Mouse (Mus musculus): ENCODE data around the gene Nefh. TPM values are rescaled to one million over a fixed set of nuclear protein-coding genes. Genes with fewer than 3 reads are reported as not detected.

The Nefh gene
- 1.4 and 1.9 TPM in 2 replicates for polyA plus RNA-seq (2014; fragmentation: Nextera tagmentation; extraction: Ambion mirVana)

GRCm38 (mm10) chr11:4947813-4948174 is at the start of gene Nefh:
TSS of gene Nefh (minus strand) at chr11:4948064.
- Histone ChIP-seq H3K9me3 (ENCODE audit: control insufficient read depth, low read length) (no peaks in the 10 kb centered on the region), H3K4me2 (ENCODE audit: low read depth) (peak within 1 kb of the TSS; percentile 79), H3K27ac (ENCODE audit: low read depth, low read length) (peak within 1 kb of the TSS; percentile 53; the same call in 1 of the 2 replicates), H3K27me3 (ENCODE audit: control insufficient read depth, insufficient read depth, low read length) (peaks cover 70% of the 10 kb centered on the region), H3K4me3 (ENCODE audit: low read depth, low read length) (peak within 1 kb of the TSS; percentile 50), H3K4me1 (ENCODE audit: control insufficient read depth, insufficient read depth, low read length) (peaks cover 12% of the 10 kb centered on the region), H3K36me3 (ENCODE audit: control insufficient read depth, insufficient read depth, low read length) (no peaks in the 10 kb centered on the region), H3K9ac (ENCODE audit: low read length) (peak within 1 kb of the TSS; percentile 49)
- DNase-seq (ENCODE audit: low spot score) (no peak), ATAC-seq (ENCODE audit: insufficient read depth, low FRiP score, low TSS enrichment) (peak; percentile 61; the same call in 1 of the 2 replicates)
- under 1% methylated on average over 31 of the region's 41 CpGs for WGBS

- no peak overlapping the region for H3K9ac ChIP-seq (ENCODE audit: low read length)
- H3K4me1 ChIP-seq (ENCODE audit: control insufficient read depth, insufficient read depth, low read length): peaks cover 7% of the 10 kb centered on the region; the same call in 1 of the 2 replicates
- H3K4me2 ChIP-seq (ENCODE audit: low read depth): no peak overlapping the region
- H3K27ac ChIP-seq (ENCODE audit: low read depth, low read length): no peak overlapping the region
- DNase-seq (ENCODE audit: low spot score): no peak
- no peaks in the 10 kb centered on the region for H3K27me3 ChIP-seq (ENCODE audit: control insufficient read depth, insufficient read depth, low read length)
- ATAC-seq (ENCODE audit: insufficient read depth, low FRiP score, low TSS enrichment): no peak
- no peak overlapping the region for H3K4me3 ChIP-seq (ENCODE audit: low read depth, low read length)
- H3K9me3 ChIP-seq (ENCODE audit: control insufficient read depth, low read length): no peaks in the 10 kb centered on the region
- WGBS: 88% methylated on average over 5 of the region's 5 CpGs
- H3K36me3 ChIP-seq (ENCODE audit: control insufficient read depth, insufficient read depth, low read length): no peaks in the 10 kb centered on the region
Measured at GRCm38 (mm10) chr11:4996621-4997199, 48.8 kb upstream of the Nefh start.

- no peak overlapping the region for H3K4me2 ChIP-seq (ENCODE audit: low read depth)
- no peaks in the 10 kb centered on the region for H3K36me3 ChIP-seq (ENCODE audit: control insufficient read depth, insufficient read depth, low read length)
- no peak overlapping the region for H3K9ac ChIP-seq (ENCODE audit: low read length)
- no peak overlapping the region for H3K27ac ChIP-seq (ENCODE audit: low read depth, low read length)
- no peak overlapping the region for H3K4me3 ChIP-seq (ENCODE audit: low read depth, low read length)
- H3K4me1 ChIP-seq (ENCODE audit: control insufficient read depth, insufficient read depth, low read length): peaks cover 7% of the 10 kb centered on the region; the same call in 1 of the 2 replicates
- no peaks in the 10 kb centered on the region for H3K27me3 ChIP-seq (ENCODE audit: control insufficient read depth, insufficient read depth, low read length)
- 90% methylated on average over 3 of the region's 3 CpGs for WGBS
- no peak for ATAC-seq (ENCODE audit: insufficient read depth, low FRiP score, low TSS enrichment)
- DNase-seq (ENCODE audit: low spot score): no peak
- H3K9me3 ChIP-seq (ENCODE audit: control insufficient read depth, low read length): no peaks in the 10 kb centered on the region
Measured at GRCm38 (mm10) chr11:4995676-4996075, 47.8 kb upstream of the Nefh start.

GRCm38 (mm10) chr11:4992471-4992870 is 44.6 kb upstream of the Nefh start:
- no peaks in the 10 kb centered on the region; the same call in 1 of the 2 replicates for H3K36me3 ChIP-seq (ENCODE audit: control insufficient read depth, insufficient read depth, low read length)
- H3K9me3 ChIP-seq (ENCODE audit: control insufficient read depth, low read length): no peaks in the 10 kb centered on the region
- no peak overlapping the region for H3K4me2 ChIP-seq (ENCODE audit: low read depth)
- no peaks in the 10 kb centered on the region for H3K27me3 ChIP-seq (ENCODE audit: control insufficient read depth, insufficient read depth, low read length)
- DNase-seq (ENCODE audit: low spot score) (no peak), ATAC-seq (ENCODE audit: insufficient read depth, low FRiP score, low TSS enrichment) (no peak)
- WGBS: 93% methylated on average over 2 of the region's 2 CpGs
- H3K4me1 ChIP-seq (ENCODE audit: control insufficient read depth, insufficient read depth, low read length): peaks cover 1% of the 10 kb centered on the region
- no peak overlapping the region for H3K9ac ChIP-seq (ENCODE audit: low read length)
- H3K27ac ChIP-seq (ENCODE audit: low read depth, low read length): no peak overlapping the region
- H3K4me3 ChIP-seq (ENCODE audit: low read depth, low read length): no peak overlapping the region

- no peaks in the 10 kb centered on the region for H3K9me3 ChIP-seq (ENCODE audit: control insufficient read depth, low read length)
- no peaks in the 10 kb centered on the region; the same call in 1 of the 2 replicates for H3K36me3 ChIP-seq (ENCODE audit: control insufficient read depth, insufficient read depth, low read length)
- WGBS: 84% methylated on average over 3 of the region's 3 CpGs
- ATAC-seq (ENCODE audit: insufficient read depth, low FRiP score, low TSS enrichment): no peak
- peaks cover 5% of the 10 kb centered on the region for H3K4me1 ChIP-seq (ENCODE audit: control insufficient read depth, insufficient read depth, low read length)
- H3K27ac ChIP-seq (ENCODE audit: low read depth, low read length): no peak overlapping the region
- no peak overlapping the region for H3K4me2 ChIP-seq (ENCODE audit: low read depth)
- no peaks in the 10 kb centered on the region for H3K27me3 ChIP-seq (ENCODE audit: control insufficient read depth, insufficient read depth, low read length)
- no peak for DNase-seq (ENCODE audit: low spot score)
- H3K9ac ChIP-seq (ENCODE audit: low read length): no peak overlapping the region
- no peak overlapping the region for H3K4me3 ChIP-seq (ENCODE audit: low read depth, low read length)
Measured at GRCm38 (mm10) chr11:4989187-4989586, 41.3 kb upstream of the Nefh start.

- H3K27ac ChIP-seq (ENCODE audit: low read depth, low read length): no peak overlapping the region
Measured at GRCm38 (mm10) chr11:4987487-4987852, 39.6 kb upstream of the Nefh start.

GRCm38 (mm10) chr11:4986695-4987486 is 39.0 kb upstream of the Nefh start, which contains the start of gene Ap1b1:
TSS of gene Ap1b1 (plus strand) at chr11:4986824.
- Histone ChIP-seq H3K4me3 (ENCODE audit: low read depth, low read length) (peak within 1 kb of the TSS; percentile 78), H3K9me3 (ENCODE audit: control insufficient read depth, low read length) (no peaks in the 10 kb centered on the region), H3K36me3 (ENCODE audit: control insufficient read depth, insufficient read depth, low read length) (no peaks in the 10 kb centered on the region; the same call in 1 of the 2 replicates), H3K27me3 (ENCODE audit: control insufficient read depth, insufficient read depth, low read length) (no peaks in the 10 kb centered on the region), H3K4me1 (ENCODE audit: control insufficient read depth, insufficient read depth, low read length) (peaks cover 5% of the 10 kb centered on the region), H3K4me2 (ENCODE audit: low read depth) (peak within 1 kb of the TSS; percentile 92), H3K9ac (ENCODE audit: low read length) (peak within 1 kb of the TSS; percentile 66), H3K27ac (ENCODE audit: low read depth, low read length) (no peak within 1 kb of the TSS)
- peak; percentile 93 for DNase-seq (ENCODE audit: low spot score)
- peak; percentile 90 for ATAC-seq (ENCODE audit: insufficient read depth, low FRiP score, low TSS enrichment)
- 2% methylated on average over 62 of the region's 62 CpGs for WGBS

More at GRCm38 (mm10) chr11:4987487-4987852, 39.6 kb upstream of the Nefh start:
- no peaks in the 10 kb centered on the region; the same call in 1 of the 2 replicates for H3K36me3 ChIP-seq (ENCODE audit: control insufficient read depth, insufficient read depth, low read length)
- no peaks in the 10 kb centered on the region for H3K27me3 ChIP-seq (ENCODE audit: control insufficient read depth, insufficient read depth, low read length)
- 64% methylated on average over 11 of the region's 11 CpGs for WGBS
- H3K9ac ChIP-seq (ENCODE audit: low read length): peak overlapping the region; percentile 66
- no peaks in the 10 kb centered on the region for H3K9me3 ChIP-seq (ENCODE audit: control insufficient read depth, low read length)
- H3K4me1 ChIP-seq (ENCODE audit: control insufficient read depth, insufficient read depth, low read length): peaks cover 5% of the 10 kb centered on the region
- ATAC-seq (ENCODE audit: insufficient read depth, low FRiP score, low TSS enrichment): no peak
- H3K4me2 ChIP-seq (ENCODE audit: low read depth): peak overlapping the region; percentile 92
- DNase-seq (ENCODE audit: low spot score): no peak
- peak overlapping the region; percentile 78 for H3K4me3 ChIP-seq (ENCODE audit: low read depth, low read length)

GRCm38 (mm10) chr11:4984799-4985198 is 36.9 kb upstream of the Nefh start:
- WGBS: 77% methylated on average over 3 of the region's 3 CpGs
- DNase-seq (ENCODE audit: low spot score) (no peak), ATAC-seq (ENCODE audit: insufficient read depth, low FRiP score, low TSS enrichment) (no peak)
- no peaks in the 10 kb centered on the region; the same call in 1 of the 2 replicates for H3K36me3 ChIP-seq (ENCODE audit: control insufficient read depth, insufficient read depth, low read length)
- no peak overlapping the region for H3K4me3 ChIP-seq (ENCODE audit: low read depth, low read length)
- H3K9me3 ChIP-seq (ENCODE audit: control insufficient read depth, low read length): no peaks in the 10 kb centered on the region
- H3K4me2 ChIP-seq (ENCODE audit: low read depth): no peak overlapping the region
- no peak overlapping the region for H3K27ac ChIP-seq (ENCODE audit: low read depth, low read length)
- no peaks in the 10 kb centered on the region for H3K27me3 ChIP-seq (ENCODE audit: control insufficient read depth, insufficient read depth, low read length)
- peaks cover 5% of the 10 kb centered on the region for H3K4me1 ChIP-seq (ENCODE audit: control insufficient read depth, insufficient read depth, low read length)
- no peak overlapping the region for H3K9ac ChIP-seq (ENCODE audit: low read length)

Measured in neural tube, embryonic 11.5 days (tissue).